Mouse (Mus musculus) embryonic facial prominence, embryonic 13.5 days (tissue): Measurements from ENCODE around the gene Gng10. TPM values are rescaled to one million over a fixed set of nuclear protein-coding genes. Genes with fewer than 3 reads are reported as not detected.

ENCODE experiments used
- ATAC-seq: fragments of 200-750 bp; cut with Nextera tagmentation; 2 replicates; pipeline ENCODE4 v1.8.0; 2017; ENCODE audit warnings: low read depth; ENCODE audit not compliant: insufficient number of reproducible peaks, insufficient read depth, low FRiP score, low TSS enrichment
- H3K27ac ChIP-seq: fragments of 300-500 bp; sonication (generic); 2 replicates; pipeline ENCODE4 v1.5.1; 2015; ENCODE audit warnings: moderate library complexity, mild to moderate bottlenecking, inconsistent platforms
- H3K27me3 ChIP-seq: fragments of 300-500 bp; sonication (generic); 2 replicates; pipeline ENCODE4 v1.6.1; 2015; ENCODE audit warnings: mild to moderate bottlenecking, inconsistent platforms
- H3K36me3 ChIP-seq: fragments of 300-500 bp; sonication (generic); 2 replicates; pipeline ENCODE4 v1.6.1; 2015; ENCODE audit warnings: mild to moderate bottlenecking, inconsistent platforms
- H3K4me1 ChIP-seq: fragments of 300-500 bp; sonication (generic); 2 replicates; pipeline ENCODE4 v1.6.1; 2015; ENCODE audit warnings: inconsistent platforms
- H3K4me2 ChIP-seq: fragments of 300-500 bp; sonication (generic); 2 replicates; pipeline ENCODE4 v1.6.1; 2015; ENCODE audit warnings: moderate library complexity, mild to moderate bottlenecking, inconsistent platforms
- H3K4me3 ChIP-seq: fragments of 300-500 bp; sonication (generic); 2 replicates; pipeline ENCODE4 v1.5.1; 2015; ENCODE audit warnings: mild to moderate bottlenecking, inconsistent platforms
- H3K9ac ChIP-seq: fragments of 300-500 bp; sonication (generic); 2 replicates; pipeline ENCODE4 v1.6.1; 2015; ENCODE audit warnings: mild to moderate bottlenecking, inconsistent platforms
- H3K9me3 ChIP-seq: fragments of 300-500 bp; sonication (generic); 2 replicates; pipeline ENCODE4 v1.6.1; 2016; ENCODE audit warnings: inconsistent platforms
- WGBS: fragments of 180-500 bp; shearing (Covaris S2); methylation state at CpG from one replicate; pipeline ENCODE4 v1.1.7; 2015; ENCODE audit warnings: mixed read lengths; 5-methylcytosine and 5-hydroxymethylcytosine counted together
- polyA plus RNA-seq: library from polyadenylated mRNA; unstranded; fragments of >200 nt; fragmentation: Nextera tagmentation; extraction: Ambion mirVana; gene quantifications from 2 replicates; pipeline ENCODE4 v1.2.1, GENCODE M21; 2015

The Gng10 gene
- polyA plus RNA-seq, 1 experiment from 2014 or later, result 197 TPM

- H3K36me3 ChIP-seq, result no peaks in the 10 kb centered on the region
- no peaks in the 10 kb centered on the region for H3K27me3 ChIP-seq
- H3K9ac ChIP-seq, result no peak overlapping the region
- no peak overlapping the region for H3K4me3 ChIP-seq
- WGBS, result 47% methylated on average over 3 of the region's 3 CpGs
- ATAC-seq, result no peak
- no peak overlapping the region for H3K27ac ChIP-seq
- no peak overlapping the region for H3K4me2 ChIP-seq
- H3K4me1 ChIP-seq, result no peaks in the 10 kb centered on the region
- H3K9me3 ChIP-seq, result no peaks in the 10 kb centered on the region; the same call in 1 of the 2 replicates
Observed at GRCm38 (mm10) chr4:59069276-59069675, 34.4 kb downstream of the Gng10 start.

- no peaks in the 10 kb centered on the region for H3K4me1 ChIP-seq
- no peak overlapping the region for H3K4me3 ChIP-seq
- no peaks in the 10 kb centered on the region for H3K27me3 ChIP-seq
- H3K27ac ChIP-seq, result no peak overlapping the region
- no peaks in the 10 kb centered on the region for H3K9me3 ChIP-seq
- H3K36me3 ChIP-seq, result no peaks in the 10 kb centered on the region
- H3K9ac ChIP-seq, result no peak overlapping the region
- no peak overlapping the region for H3K4me2 ChIP-seq
- ATAC-seq, result no peak
- WGBS, result 73% methylated on average over 2 of the region's 2 CpGs
Observed at GRCm38 (mm10) chr4:59083430-59083829, 48.5 kb downstream of the Gng10 start.

- ATAC-seq, result no peak
- no peak overlapping the region for H3K9ac ChIP-seq
- H3K9me3 ChIP-seq, result no peaks in the 10 kb centered on the region
- no peak overlapping the region for H3K4me2 ChIP-seq
- no peak overlapping the region for H3K4me3 ChIP-seq
- H3K36me3 ChIP-seq, result no peaks in the 10 kb centered on the region
- H3K27me3 ChIP-seq, result no peaks in the 10 kb centered on the region
- 47% methylated on average over 1 of the region's 1 CpGs for WGBS
- H3K4me1 ChIP-seq, result no peaks in the 10 kb centered on the region
- H3K27ac ChIP-seq, result no peak overlapping the region
Observed at GRCm38 (mm10) chr4:59089391-59089790, 54.5 kb downstream of the Gng10 start.

Other genes starting within 250 kb of the Gng10 start
- 0.04 and 0.10 TPM in 2 replicates for gene Olfr267, start 247.4 kb upstream of the Gng10 start, polyA plus RNA-seq
- gene Ecpas, start 122.3 kb upstream of the Gng10 start, polyA plus RNA-seq, result 27.3 and 33.6 TPM in 2 replicates
- gene Zkscan16, start 91.5 kb upstream of the Gng10 start, polyA plus RNA-seq, result 1.2 and 1.4 TPM in 2 replicates
- gene Ptgr1, start 48.0 kb upstream of the Gng10 start, polyA plus RNA-seq, result 21.0 and 24.8 TPM in 2 replicates
- 9.7 and 15.1 TPM in 2 replicates for gene Dnajc25, start 40.0 kb upstream of the Gng10 start, polyA plus RNA-seq
- 18.1 and 20.0 TPM in 2 replicates for gene Gm20503, start 31.9 kb upstream of the Gng10 start, polyA plus RNA-seq
- gene AI481877, start 103.9 kb downstream of the Gng10 start, polyA plus RNA-seq, result not detected in 2 replicates
- 11.2 and 12.0 TPM in 2 replicates for gene Ugcg, start 154.2 kb downstream of the Gng10 start, polyA plus RNA-seq